Mouse (Mus musculus) myocyte (in vitro differentiated cells): ENCODE results near the gene Plekhj1.
A peak's percentile ranks its signal among the peaks of the same experiment; 100 is the strongest.

Source experiments
- CEBPB ChIP-seq: IDR thresholded peaks from 2 replicates; pipeline ENCODE4 v1.6.1; 2011; ENCODE audit warnings: mild to moderate bottlenecking, moderate library complexity; ENCODE audit not compliant: poor library complexity, insufficient read depth, severe bottlenecking
- MYOD1 ChIP-seq, 3 experiments: IDR thresholded peaks; one replicate each; pipeline ENCODE4 v1.6.1; 2011; ENCODE audit warnings: control low read depth in 2 of 3, low read depth in 2 of 3, mild to moderate bottlenecking in 2 of 3, moderate library complexity in 1 of 3; ENCODE audit not compliant: insufficient read length in 2 of 3, control insufficient read depth in 1 of 3
- MYOG ChIP-seq, 3 experiments: IDR thresholded peaks; one replicate each; pipeline ENCODE4 v1.6.1; 2011; ENCODE audit warnings: control low read depth in 2 of 3, low read depth in 2 of 3, mild to moderate bottlenecking in 2 of 3; ENCODE audit not compliant: insufficient read length in 2 of 3, control insufficient read depth in 1 of 3, insufficient read depth in 1 of 3
- POLR2A ChIP-seq: IDR thresholded peaks from one replicate; pipeline ENCODE4 v1.6.1; 2011; ENCODE audit warnings: low read depth, mild to moderate bottlenecking, control low read depth, moderate library complexity; ENCODE audit not compliant: insufficient read length
- POLR2AphosphoS2 ChIP-seq: IDR thresholded peaks from one replicate; pipeline ENCODE4 v1.6.1; 2011; ENCODE audit warnings: low read depth, control low read depth; ENCODE audit not compliant: insufficient read length
- TCF12 ChIP-seq: IDR thresholded peaks from one replicate; pipeline ENCODE4 v1.6.1; 2011; ENCODE audit warnings: mild to moderate bottlenecking, control low read depth; ENCODE audit not compliant: poor library complexity, insufficient read depth, severe bottlenecking
- USF1 ChIP-seq: IDR thresholded peaks from one replicate; pipeline ENCODE4 v1.6.1; 2011; ENCODE audit warnings: low read depth, mild to moderate bottlenecking, control low read depth, moderate library complexity

- no peak for TF ChIP-seq CEBPB
- TF ChIP-seq MYOG (IDR thresholded peaks at IDR 0.05; ENCODE audit: control insufficient read depth in 1 of 3, insufficient read depth in 1 of 3, insufficient read length in 2 of 3, low read depth in 2 of 3), result no peak
- no peak for TF ChIP-seq USF1
- TF ChIP-seq TCF12, result no peak
- TF ChIP-seq POLR2A, result no peak
- TF ChIP-seq POLR2AphosphoS2, result peak; percentile 79
- no peak for TF ChIP-seq MYOD1 (IDR thresholded peaks at IDR 0.05; ENCODE audit: control insufficient read depth in 1 of 3, insufficient read length in 2 of 3, low read depth in 2 of 3)
These were observed 6.8 kb downstream of the Plekhj1 start for GRCm38 (mm10) chr10:80791476-80792174.
